Mouse (Mus musculus) c-Kit-negative CD71-positive TER-119-positive erythroid progenitor cells, embryonic 14.5 days (primary cell): ENCODE results near the gene Sin3a.

ENCODE experiments used
- DNase-seq: peaks from one replicate; pipeline ENCODE4 v3.0.0-alpha.2; 2013; ENCODE audit warnings: low read depth, low spot score

Sin3a gene

GRCm38 (mm10) chr9:57168411-57168810 lies 96.6 kb downstream of the Sin3a start:
- no peak for DNase-seq
